In genomic region chr10:15317017-15317607, GRCm38 (mm10) we compare ENCODE assay signal across 20 mouse cellular contexts.
A peak's percentile ranks its signal among the peaks of the same experiment; 100 is the strongest.
DNase-seq lines count a peak whose midpoint lies in the region; ATAC-seq and TF ChIP-seq lines count a peak whose summit lies in the region.
"Had no signal": no experiment of that assay in that cellular context is flagged by ENCODE, and none has a peak within 500 bp of the region (broad histone marks: within the 10 kb centered on the region; RNA-seq: fewer than 3 reads in every experiment).

No protein-coding gene starts in this region.

- H3K4me2 ChIP-seq in forebrain, embryonic 14.5 days (ENCODE audit: low read length): no peak overlapping the region
- H3K4me2 ChIP-seq: embryonic facial prominence, embryonic 13.5 days; heart, embryonic 13.5 days; hindbrain, embryonic 12.5 days; kidney, embryonic 15.5 days had no signal

- H3K27me3 ChIP-seq in forebrain, embryonic 14.5 days (replicated peaks; ENCODE audit: control insufficient read depth, insufficient read depth, low read length): no peaks in the 10 kb centered on the region
- no peaks in the 10 kb centered on the region for H3K27me3 ChIP-seq in forebrain, embryonic 10.5 days (ENCODE audit: poor library complexity, severe bottlenecking)
- H3K27me3 ChIP-seq: embryonic facial prominence, embryonic 13.5 days; heart, embryonic 13.5 days; hindbrain, embryonic 12.5 days; kidney, embryonic 15.5 days had no signal

- no peaks in the 10 kb centered on the region for H3K9me3 ChIP-seq in forebrain, embryonic 14.5 days (replicated peaks; ENCODE audit: control insufficient read depth, low read length)
- no peaks in the 10 kb centered on the region for H3K9me3 ChIP-seq in forebrain, embryonic 10.5 days
- H3K9me3 ChIP-seq: embryonic facial prominence, embryonic 13.5 days; heart, embryonic 13.5 days; hindbrain, embryonic 12.5 days; kidney, embryonic 15.5 days had no signal

- intact Hi-C loops in gastrocnemius, adult 2 months (cut with DNase I): no loop called here

- 79% methylated on average over 2 of the region's 2 CpGs for WGBS in forebrain, embryonic 14.5 days
- 81% methylated on average over 2 of the region's 2 CpGs for WGBS in forebrain, embryonic 10.5 days

- no peak overlapping the region for H3K4me3 ChIP-seq in forebrain, embryonic 14.5 days (ENCODE audit: low read depth, low read length)
- H3K4me3 ChIP-seq in forebrain, embryonic 10.5 days: no peak overlapping the region
- no peak overlapping the region for H3K4me3 ChIP-seq in gastrocnemius, adult 2 months
- H3K4me3 ChIP-seq: embryonic facial prominence, embryonic 13.5 days; heart, embryonic 13.5 days; hindbrain, embryonic 12.5 days; kidney, embryonic 15.5 days had no signal

- H3K36me3 ChIP-seq in forebrain, embryonic 14.5 days (ENCODE audit: control insufficient read depth, insufficient read depth, low read length): no peaks in the 10 kb centered on the region
- no peaks in the 10 kb centered on the region for H3K36me3 ChIP-seq in forebrain, embryonic 10.5 days (replicated peaks)
- H3K36me3 ChIP-seq: embryonic facial prominence, embryonic 13.5 days; heart, embryonic 13.5 days; hindbrain, embryonic 12.5 days; kidney, embryonic 15.5 days had no signal

- no peaks in the 10 kb centered on the region for H3K4me1 ChIP-seq in forebrain, embryonic 14.5 days (ENCODE audit: control insufficient read depth, insufficient read depth, low read length)
- no peaks in the 10 kb centered on the region for H3K4me1 ChIP-seq in forebrain, embryonic 10.5 days
- H3K4me1 ChIP-seq: embryonic facial prominence, embryonic 13.5 days; heart, embryonic 13.5 days; hindbrain, embryonic 12.5 days; kidney, embryonic 15.5 days had no signal

- ATAC-seq in forebrain, embryonic 14.5 days: no peak
- ATAC-seq: intestine, embryonic 16.5 days had no signal

- no peak for TF ChIP-seq CTCF in gastrocnemius, adult 2 months (IDR thresholded peaks at IDR 0.05)

- peak; percentile 28 for DNase-seq in forebrain, embryonic 14.5 days (ENCODE audit: low spot score)
- DNase-seq in forebrain, embryonic 10.5 days (ENCODE audit: extremely low spot score, low spot score): no peak
- peak; percentile 26 to 32 for DNase-seq in right cerebral cortex, postnatal 10 days (ENCODE audit: low spot score in 2 of 2)
- DNase-seq in right cerebral cortex, adult 18-20 months: no peak
- peak; percentile 36 for DNase-seq in brain, embryonic 18.5 days (ENCODE audit: low read depth, low spot score)
- no peak for DNase-seq in kidney, postnatal 14 days
- DNase-seq in gastrocnemius, adult 2 months: no peak
- DNase-seq: adrenal gland, adult 8-10 months; adrenal gland, postnatal 36 days; cerebellum, adult 2 months; cerebellum, postnatal 36 days; gastrocnemius, postnatal 36 days; heart, adult 11 months; heart, postnatal 4 days; kidney, adult 2 months had no signal

- no peak overlapping the region for H3K27ac ChIP-seq in forebrain, embryonic 14.5 days (ENCODE audit: low read depth, low read length)
- H3K27ac ChIP-seq in forebrain, embryonic 10.5 days: no peak overlapping the region
- no peak overlapping the region for H3K27ac ChIP-seq in gastrocnemius, adult 2 months
- H3K27ac ChIP-seq: embryonic facial prominence, embryonic 13.5 days; heart, embryonic 13.5 days; hindbrain, embryonic 12.5 days; kidney, embryonic 15.5 days had no signal

- no peak overlapping the region for H3K9ac ChIP-seq in forebrain, embryonic 14.5 days (ENCODE audit: low read length)
- H3K9ac ChIP-seq: embryonic facial prominence, embryonic 13.5 days; heart, embryonic 13.5 days; hindbrain, embryonic 12.5 days; kidney, embryonic 15.5 days had no signal

Comparison
In these comparisons a context has a peak if more than half of its experiments do, and no peak if none do; other contexts are left out.
1. DNase-seq: peak in forebrain, embryonic 14.5 days (single experiment), right cerebral cortex, postnatal 10 days (2 of 2) and brain, embryonic 18.5 days (single experiment); none in forebrain, embryonic 10.5 days (single experiment), right cerebral cortex, adult 18-20 months (single experiment), kidney, postnatal 14 days (single experiment) and gastrocnemius, adult 2 months (single experiment).